Mouse (Mus musculus) lung, embryonic 16.5 days (tissue): Measurements from ENCODE around the gene Repin1. TPM values are rescaled to one million over a fixed set of nuclear protein-coding genes. Genes with fewer than 3 reads are reported as not detected.

ENCODE experiments used
- ATAC-seq: fragments of 200-750 bp; cut with Nextera tagmentation; 2 replicates; pipeline ENCODE4 v1.8.0; 2017; ENCODE audit warnings: low read depth, mild to moderate bottlenecking, moderate library complexity
- H3K27ac ChIP-seq: fragments of 300-500 bp; sonication (generic); 2 replicates; pipeline ENCODE4 v1.5.1; 2014; ENCODE audit warnings: mild to moderate bottlenecking, control low read depth, low read length
- H3K27me3 ChIP-seq: fragments of 300-500 bp; sonication (generic); 2 replicates; pipeline ENCODE4 v1.6.1; 2014; ENCODE audit warnings: low read depth, low read length, mixed read lengths; ENCODE audit not compliant: control insufficient read depth, insufficient read depth
- H3K36me3 ChIP-seq: fragments of 300-500 bp; sonication (generic); 2 replicates; pipeline ENCODE4 v1.6.1; 2014; ENCODE audit warnings: low read length; ENCODE audit not compliant: control insufficient read depth, insufficient read depth
- H3K4me1 ChIP-seq: fragments of 300-500 bp; sonication (generic); replicated peaks from 2 replicates; pipeline ENCODE4 v1.6.1; 2014; ENCODE audit warnings: low read length, mixed read lengths; ENCODE audit not compliant: control insufficient read depth, insufficient read depth
- H3K4me2 ChIP-seq: fragments of 300-500 bp; sonication (generic); 2 replicates; pipeline ENCODE4 v1.6.1; 2014; ENCODE audit warnings: low read depth, low read length, control low read depth
- H3K4me3 ChIP-seq: fragments of 300-500 bp; sonication (generic); 2 replicates; pipeline ENCODE4 v1.5.1; 2014; ENCODE audit warnings: mild to moderate bottlenecking, low read length, control low read depth
- H3K9ac ChIP-seq: fragments of 300-500 bp; sonication (generic); 2 replicates; pipeline ENCODE4 v1.6.1; 2014; ENCODE audit warnings: low read length, control low read depth
- H3K9me3 ChIP-seq: fragments of 300-500 bp; sonication (generic); 2 replicates; pipeline ENCODE4 v1.6.1; 2016; ENCODE audit warnings: low read length; ENCODE audit not compliant: control insufficient read depth
- WGBS: fragments of 180-500 bp; shearing (Covaris S2); extraction: QIAGEN DNeasy Blood & Tissue Kit; methylation state at CpG from one replicate; pipeline ENCODE4 v1.1.7; 2014; 5-methylcytosine and 5-hydroxymethylcytosine counted together
- polyA plus RNA-seq: library from polyadenylated mRNA; unstranded; fragments of >200 nt; fragmentation: Nextera tagmentation; extraction: Ambion mirVana; gene quantifications from 2 replicates; pipeline ENCODE4 v1.2.1, GENCODE M21; 2015

The Repin1 gene
- polyA plus RNA-seq, 1 experiment from 2014 or later, result 32.3 TPM

DNA sequence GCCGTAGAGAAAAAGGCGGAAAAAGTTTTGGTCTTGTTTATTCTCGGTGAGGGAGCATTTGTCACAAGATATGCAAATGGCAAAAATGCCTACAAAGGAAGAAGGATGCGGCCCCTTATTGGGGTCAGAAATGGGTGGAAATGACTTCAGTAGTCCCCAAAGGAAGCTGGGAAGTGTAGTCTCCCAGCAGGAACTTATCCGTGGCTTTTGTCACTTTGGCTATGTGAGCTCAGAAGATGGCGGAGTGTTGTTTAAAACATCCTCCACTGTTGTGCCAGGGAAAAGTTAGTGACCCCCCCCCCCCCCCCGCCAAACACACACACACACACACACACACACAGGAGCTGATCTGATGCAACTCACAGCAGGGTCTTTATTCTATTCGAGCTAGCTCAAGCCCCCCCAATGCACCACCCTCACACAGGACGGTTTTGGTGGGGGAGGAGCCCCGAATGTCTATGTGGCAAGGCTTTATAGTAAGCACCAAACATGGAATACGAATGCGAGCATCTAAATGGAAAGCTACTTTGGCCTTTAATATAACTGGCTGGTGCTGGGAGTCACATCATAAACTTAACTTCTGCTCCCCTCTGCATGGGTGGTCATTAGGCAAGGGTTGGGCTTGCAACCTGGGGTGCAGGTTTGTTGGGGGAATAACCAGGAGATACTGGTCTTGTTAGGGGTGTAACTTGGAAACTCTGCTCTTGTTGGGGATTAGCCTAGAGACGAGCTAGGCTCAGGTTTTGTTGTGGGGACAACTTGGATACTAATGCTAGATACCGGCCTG lies 38.4 kb upstream of the Repin1 start:
- 30% methylated on average over 13 of the region's 14 CpGs for WGBS
- peak; percentile 84 for ATAC-seq
- no peaks in the 10 kb centered on the region for H3K27me3 ChIP-seq
- H3K4me3 ChIP-seq, result peak overlapping the region; percentile 58
- H3K27ac ChIP-seq, result peak overlapping the region; percentile 99
- peak overlapping the region; percentile 66 for H3K9ac ChIP-seq
- peaks cover 5% of the 10 kb centered on the region; the same call in 1 of the 2 replicates for H3K4me1 ChIP-seq
- H3K36me3 ChIP-seq, result no peaks in the 10 kb centered on the region
- no peaks in the 10 kb centered on the region for H3K9me3 ChIP-seq
- H3K4me2 ChIP-seq, result peak overlapping the region; percentile 70

DNA sequence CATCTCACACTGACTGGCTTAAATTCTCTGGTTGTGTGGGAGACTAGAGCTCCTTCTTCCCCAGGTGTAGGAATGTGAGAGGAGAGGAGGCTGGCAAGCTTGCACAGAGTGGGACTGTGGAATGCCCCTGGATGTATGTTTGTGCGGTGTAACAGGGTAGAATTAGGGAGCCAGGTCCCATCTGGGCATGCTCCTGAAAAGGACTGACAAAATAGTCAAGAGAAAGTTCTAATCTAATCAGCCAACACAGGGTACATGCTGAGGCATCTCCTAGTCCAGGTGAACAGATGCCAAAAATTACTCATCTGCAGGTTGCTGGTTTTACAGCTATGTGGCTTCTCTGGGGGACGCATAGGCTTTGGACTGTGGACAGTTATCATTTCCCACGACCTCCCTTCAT lies 37.7 kb upstream of the Repin1 start:
- Histone ChIP-seq H3K4me2 (no peak overlapping the region), H3K36me3 (no peaks in the 10 kb centered on the region), H3K9ac (no peak overlapping the region), H3K4me3 (no peak overlapping the region), H3K27me3 (no peaks in the 10 kb centered on the region), H3K4me1 (peaks cover 5% of the 10 kb centered on the region; the same call in 1 of the 2 replicates), H3K27ac (no peak overlapping the region), H3K9me3 (no peaks in the 10 kb centered on the region)
- WGBS, result 85% methylated on average over 3 of the region's 3 CpGs
- ATAC-seq, result no peak

- no peaks in the 10 kb centered on the region for H3K27me3 ChIP-seq
- no peak overlapping the region for H3K27ac ChIP-seq
- H3K36me3 ChIP-seq, result no peaks in the 10 kb centered on the region
- no peaks in the 10 kb centered on the region; the same call in 1 of the 2 replicates for H3K9me3 ChIP-seq
- H3K4me1 ChIP-seq, result peaks cover 18% of the 10 kb centered on the region
- no peak overlapping the region for H3K9ac ChIP-seq
- WGBS, result 74% methylated on average over 4 of the region's 4 CpGs
- no peak for ATAC-seq
- H3K4me3 ChIP-seq, result no peak overlapping the region
- H3K4me2 ChIP-seq, result no peak overlapping the region
Observed at GRCm38 (mm10) chr6:48565693-48566310, 27.9 kb upstream of the Repin1 start.

- no peak overlapping the region for H3K4me3 ChIP-seq
- no peaks in the 10 kb centered on the region; the same call in 1 of the 2 replicates for H3K9me3 ChIP-seq
- ATAC-seq, result peak; percentile 57
- no peak overlapping the region for H3K4me2 ChIP-seq
- no peaks in the 10 kb centered on the region for H3K36me3 ChIP-seq
- 13% methylated on average over 5 of the region's 5 CpGs for WGBS
- no peak overlapping the region for H3K27ac ChIP-seq
- peaks cover 19% of the 10 kb centered on the region for H3K4me1 ChIP-seq
- H3K9ac ChIP-seq, result no peak overlapping the region
- H3K27me3 ChIP-seq, result no peaks in the 10 kb centered on the region
Observed at GRCm38 (mm10) chr6:48566312-48566711, 27.4 kb upstream of the Repin1 start.

DNA sequence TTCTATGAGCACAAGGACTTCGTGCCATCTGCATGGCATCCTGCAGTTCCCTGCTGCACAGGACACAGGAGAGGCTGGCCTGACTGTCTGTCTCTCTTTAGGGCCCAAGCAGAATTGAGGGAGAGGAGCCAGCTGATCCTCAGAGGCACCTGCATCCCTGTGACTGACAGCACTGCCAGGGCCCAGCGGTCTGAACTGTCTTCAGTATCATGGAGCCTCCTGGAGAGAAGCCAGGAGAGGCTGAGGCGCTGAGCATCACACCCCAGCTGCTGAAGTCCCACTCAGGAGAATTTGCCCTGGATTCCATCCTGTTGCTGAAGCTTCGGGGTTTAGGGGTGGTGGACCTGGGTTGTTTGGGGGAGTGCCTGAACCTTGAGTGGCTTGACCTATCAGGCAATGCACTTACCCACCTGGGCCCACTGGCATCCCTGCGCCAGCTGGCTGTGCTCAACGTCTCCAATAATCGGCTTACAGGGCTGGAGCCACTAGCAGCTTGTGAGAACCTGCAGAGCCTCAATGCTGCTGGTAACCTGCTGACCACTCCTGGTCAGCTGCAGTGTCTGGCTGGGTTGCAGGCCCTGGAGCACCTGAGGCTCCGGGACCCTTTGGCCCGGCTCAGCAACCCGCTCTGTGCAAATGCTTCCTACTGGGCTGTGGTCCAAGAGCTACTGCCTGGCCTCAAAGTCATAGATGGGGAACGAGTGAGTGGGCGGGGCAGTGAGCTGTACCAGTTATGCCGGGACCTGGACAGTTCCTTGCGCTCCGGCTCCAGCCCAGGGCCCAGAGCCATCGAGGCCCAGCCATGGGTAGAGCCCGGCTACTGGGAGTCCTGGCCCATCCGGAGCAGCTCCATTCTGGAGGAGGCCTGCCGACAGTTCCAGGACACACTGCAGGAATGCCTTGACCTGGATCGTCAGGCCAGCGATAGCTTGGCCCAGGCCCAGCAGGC lies 25.4 kb upstream of the Repin1 start:
- H3K36me3 ChIP-seq, result no peaks in the 10 kb centered on the region
- no peak overlapping the region for H3K4me3 ChIP-seq
- peak; percentile 32 for ATAC-seq
- WGBS, result 54% methylated on average over 21 of the region's 21 CpGs
- peaks cover 30% of the 10 kb centered on the region for H3K4me1 ChIP-seq
- peak overlapping the region; percentile 28; the same call in 1 of the 2 replicates for H3K4me2 ChIP-seq
- H3K9ac ChIP-seq, result 0 out of 2 replicates have a peak overlapping the region, but pooled peaks have one; percentile 37
- no peaks in the 10 kb centered on the region for H3K27me3 ChIP-seq
- peak overlapping the region; percentile 20 for H3K27ac ChIP-seq
- H3K9me3 ChIP-seq, result no peaks in the 10 kb centered on the region; the same call in 1 of the 2 replicates

- H3K9me3 ChIP-seq, result no peaks in the 10 kb centered on the region; the same call in 1 of the 2 replicates
- no peak for ATAC-seq
- H3K36me3 ChIP-seq, result no peaks in the 10 kb centered on the region
- 69% methylated on average over 8 of the region's 8 CpGs for WGBS
- H3K27me3 ChIP-seq, result no peaks in the 10 kb centered on the region
- no peak overlapping the region for H3K4me2 ChIP-seq
- no peak overlapping the region for H3K4me3 ChIP-seq
- H3K27ac ChIP-seq, result no peak overlapping the region
- H3K9ac ChIP-seq, result no peak overlapping the region
- H3K4me1 ChIP-seq, result peaks cover 30% of the 10 kb centered on the region
Observed at GRCm38 (mm10) chr6:48569065-48569807, 24.4 kb upstream of the Repin1 start.

GRCm38 (mm10) chr6:48572014-48572413 lies 21.7 kb upstream of the Repin1 start:
- H3K9me3 ChIP-seq, result no peaks in the 10 kb centered on the region; the same call in 1 of the 2 replicates
- WGBS, result 86% methylated on average over 5 of the region's 5 CpGs
- peak overlapping the region; percentile 36 for H3K4me3 ChIP-seq
- no peaks in the 10 kb centered on the region for H3K36me3 ChIP-seq
- peak overlapping the region; percentile 76 for H3K27ac ChIP-seq
- peaks cover 21% of the 10 kb centered on the region for H3K4me1 ChIP-seq
- H3K4me2 ChIP-seq, result peak overlapping the region; percentile 57
- no peak for ATAC-seq
- no peaks in the 10 kb centered on the region for H3K27me3 ChIP-seq
- H3K9ac ChIP-seq, result peak overlapping the region; percentile 43

- Histone ChIP-seq H3K9ac (peak within 1 kb of the TSS; percentile 43), H3K36me3 (no peaks in the 10 kb centered on the region), H3K27me3 (no peaks in the 10 kb centered on the region), H3K27ac (peak within 1 kb of the TSS; percentile 76), H3K4me3 (peak within 1 kb of the TSS; percentile 36), H3K4me1 (peaks cover 21% of the 10 kb centered on the region), H3K9me3 (no peaks in the 10 kb centered on the region; the same call in 1 of the 2 replicates), H3K4me2 (peak within 1 kb of the TSS; percentile 57)
- peak; percentile 88 for ATAC-seq
- 12% methylated on average over 6 of the region's 6 CpGs for WGBS
Observed at GRCm38 (mm10) chr6:48572572-48573061, 21.1 kb upstream of the Repin1 start, which contains the start of gene Rarres2. TSS of gene Rarres2 (minus strand) at chr6:48572789.
